ENCODE assay signal across 8 mouse cellular contexts in the genomic region with DNA sequence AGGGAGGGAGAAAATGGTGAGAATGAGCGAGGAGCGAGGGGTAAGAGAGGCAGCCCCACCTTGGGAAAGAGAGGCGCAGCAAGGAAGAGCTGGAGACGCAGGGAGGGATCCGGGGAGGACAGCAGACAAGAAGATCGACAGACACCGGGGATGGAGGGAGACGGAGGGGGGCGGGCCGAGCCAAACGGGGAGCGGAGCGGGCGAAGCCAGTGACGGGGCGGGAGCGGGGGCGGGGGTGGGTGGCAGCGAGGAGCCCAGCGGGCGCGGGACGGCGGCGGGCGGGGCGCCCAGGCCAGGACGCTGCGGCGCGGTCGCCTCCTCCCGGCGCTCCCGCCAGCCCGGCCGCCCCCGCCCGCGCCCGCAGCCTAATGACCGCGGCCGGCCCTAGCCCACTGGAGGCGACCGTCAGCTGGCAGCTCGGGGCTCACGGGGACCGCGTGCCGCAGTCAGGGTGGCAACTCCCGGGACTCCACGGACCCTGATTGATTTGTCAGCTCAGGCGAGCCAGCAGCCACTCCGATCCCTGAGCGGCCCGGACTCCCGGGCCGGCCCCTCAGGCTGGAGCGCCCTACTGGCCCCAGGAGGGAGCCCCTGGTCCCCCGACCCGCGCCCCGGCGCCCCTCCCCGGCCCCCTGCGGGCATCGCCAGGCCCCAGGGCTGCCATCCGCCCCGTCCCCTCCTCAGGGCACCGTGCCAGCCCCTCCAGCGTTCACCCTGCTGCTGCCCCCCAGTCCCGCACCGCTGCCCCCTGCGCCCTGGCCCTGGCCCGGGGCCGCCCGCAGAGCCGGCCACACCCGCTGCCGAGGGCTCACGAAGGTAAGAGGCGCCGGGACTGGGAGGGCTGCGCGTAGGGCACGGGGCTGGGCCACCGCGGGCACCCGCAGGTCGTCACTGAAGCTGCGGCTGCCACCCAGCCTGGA. TPM values are rescaled to one million over a fixed set of nuclear protein-coding genes. Genes with fewer than 3 reads are reported as not detected.
A peak's percentile ranks its signal among the peaks of the same experiment; 100 is the strongest.
DNase-seq lines count a peak whose midpoint lies in the region; ATAC-seq lines count a peak whose summit lies in the region.

Gene Lhx2, plus strand, starts transcription at position 292 of the 920 bp plus-strand sequence.

- H3K27ac ChIP-seq in lung, embryonic 16.5 days (ENCODE audit: low read length), result no peak within 1 kb of the TSS
- H3K27ac ChIP-seq in heart, embryonic 15.5 days, result no peak within 1 kb of the TSS
- no peak within 1 kb of the TSS for H3K27ac ChIP-seq in neural tube, embryonic 14.5 days (ENCODE audit: low read depth, low read length)

- H3K4me1 ChIP-seq in lung, embryonic 16.5 days (replicated peaks; ENCODE audit: control insufficient read depth, insufficient read depth, low read length), result peaks cover 11% of the 10 kb centered on the region
- peaks cover 21% of the 10 kb centered on the region for H3K4me1 ChIP-seq in heart, embryonic 15.5 days (replicated peaks)
- H3K4me1 ChIP-seq in neural tube, embryonic 14.5 days (ENCODE audit: control insufficient read depth, insufficient read depth, low read length), result peaks cover 8% of the 10 kb centered on the region; the same call in 1 of the 2 replicates

- peak within 1 kb of the TSS; percentile 26; the same call in 1 of the 2 replicates for H3K9ac ChIP-seq in lung, embryonic 16.5 days (ENCODE audit: low read length)
- peak within 1 kb of the TSS; percentile 34; the same call in 1 of the 2 replicates for H3K9ac ChIP-seq in heart, embryonic 15.5 days
- peak within 1 kb of the TSS; percentile 32; the same call in 1 of the 2 replicates for H3K9ac ChIP-seq in neural tube, embryonic 14.5 days (replicated peaks; ENCODE audit: low read depth, low read length)

- WGBS in lung, embryonic 16.5 days, result 0% methylated on average over 44 of the region's 92 CpGs
- 1% methylated on average over 69 of the region's 92 CpGs for WGBS in heart, embryonic 15.5 days
- WGBS in neural tube, embryonic 14.5 days, result under 1% methylated on average over 67 of the region's 92 CpGs

- H3K27me3 ChIP-seq in lung, embryonic 16.5 days (ENCODE audit: control insufficient read depth, insufficient read depth, low read depth, low read length), result peaks cover 93% of the 10 kb centered on the region
- H3K27me3 ChIP-seq in heart, embryonic 15.5 days, result peaks cover 98% of the 10 kb centered on the region
- H3K27me3 ChIP-seq in neural tube, embryonic 14.5 days (ENCODE audit: control insufficient read depth, insufficient read depth, low read length), result peaks cover 77% of the 10 kb centered on the region

- no peaks in the 10 kb centered on the region for H3K36me3 ChIP-seq in lung, embryonic 16.5 days (ENCODE audit: control insufficient read depth, insufficient read depth, low read length)
- no peaks in the 10 kb centered on the region for H3K36me3 ChIP-seq in heart, embryonic 15.5 days
- H3K36me3 ChIP-seq in neural tube, embryonic 14.5 days (ENCODE audit: control insufficient read depth, insufficient read depth, low read length), result no peaks in the 10 kb centered on the region

- peak within 1 kb of the TSS; percentile 50 for H3K4me3 ChIP-seq in lung, embryonic 16.5 days (ENCODE audit: low read length)
- peak within 1 kb of the TSS; percentile 55 for H3K4me3 ChIP-seq in heart, embryonic 15.5 days
- H3K4me3 ChIP-seq in neural tube, embryonic 14.5 days (ENCODE audit: low read depth, low read length), result peak within 1 kb of the TSS; percentile 25

- peak within 1 kb of the TSS; percentile 87 for H3K4me2 ChIP-seq in lung, embryonic 16.5 days (ENCODE audit: low read depth, low read length)
- H3K4me2 ChIP-seq in heart, embryonic 15.5 days, result peak within 1 kb of the TSS; percentile 95
- H3K4me2 ChIP-seq in neural tube, embryonic 14.5 days (ENCODE audit: low read depth, low read length), result peak within 1 kb of the TSS; percentile 50

- peak; percentile 56 for ATAC-seq in lung, embryonic 16.5 days (ENCODE audit: low read depth)
- ATAC-seq in heart, embryonic 15.5 days (replicated peaks; ENCODE audit: insufficient number of reproducible peaks, insufficient read depth, low FRiP score, low read depth), result peak; percentile 47; the same call in 1 of the 2 replicates
- peak; percentile 69; the same call in 1 of the 2 replicates for ATAC-seq in neural tube, embryonic 14.5 days (ENCODE audit: low read depth)

- DNase-seq in adrenal gland, postnatal 14 days, result peak; percentile 34
- DNase-seq in adrenal gland, postnatal 4 days (ENCODE audit: low spot score in 2 of 2), result no peak
- DNase-seq in lung, postnatal 25 days (ENCODE audit: low spot score), result no peak
- no peak for DNase-seq in left cerebral cortex, postnatal 4 days
- DNase-seq in frontal cortex, postnatal 10 days (ENCODE audit: low spot score in 2 of 2), result no peak

- intact Hi-C loops in left cerebral cortex, postnatal 4 days (cut with DNase I), result no loop called here

- no peaks in the 10 kb centered on the region for H3K9me3 ChIP-seq in lung, embryonic 16.5 days (ENCODE audit: control insufficient read depth, low read length)
- H3K9me3 ChIP-seq in heart, embryonic 15.5 days (replicated peaks), result no peaks in the 10 kb centered on the region
- H3K9me3 ChIP-seq in neural tube, embryonic 14.5 days (ENCODE audit: control insufficient read depth, low read length), result no peaks in the 10 kb centered on the region

RNA-seq across cellular contexts. Expression of gene Lhx2, which starts in this region (rescaled TPM):
- 0.41 and 1.0 TPM in 2 replicates for total RNA-seq in adrenal gland, postnatal 14 days (2021)
- 1 to 10 TPM in 1 of 2 experiments, under 1 TPM in 1; 0.39 to 1.2 TPM for total RNA-seq in adrenal gland, postnatal 4 days (2021)
- not detected in 2 replicates for polyA plus RNA-seq in lung, embryonic 16.5 days (2015; fragmentation: Nextera tagmentation; extraction: Ambion mirVana)
- 0.05 TPM in 1 of 2 replicates, not detected in the other for polyA plus RNA-seq in heart, embryonic 15.5 days (2015; fragmentation: Nextera tagmentation; extraction: Ambion mirVana)
- total RNA-seq in left cerebral cortex, postnatal 4 days (2021), result 100 to 1,000 TPM; 110 to 128 TPM
- 0.84 and 1.2 TPM in 2 replicates for polyA plus RNA-seq in neural tube, embryonic 14.5 days (2014; fragmentation: Nextera tagmentation; extraction: Ambion mirVana)

Comparison
In these comparisons a context has a peak if more than half of its experiments do, and no peak if none do; other contexts are left out.
1. RNA of gene Lhx2 (total RNA-seq): 110 to 128 TPM in left cerebral cortex, postnatal 4 days; 0.39 to 1.2 TPM in adrenal gland, postnatal 4 days and 0.41 to 1.0 TPM in adrenal gland, postnatal 14 days; every median in the first group is over 10 times any median in the second.
2. Peak in ATAC-seq, H3K4me3 ChIP-seq, H3K9ac ChIP-seq and H3K4me2 ChIP-seq in lung, embryonic 16.5 days; RNA of the gene not detected or under 1 TPM.
3. Peak in ATAC-seq, H3K4me3 ChIP-seq, H3K9ac ChIP-seq and H3K4me2 ChIP-seq in heart, embryonic 15.5 days; RNA of the gene not detected or under 1 TPM.
4. Peak in every context shown above with its lines, with median percentiles within 50 percentile points of each other: ATAC-seq, H3K4me2 ChIP-seq, H3K4me3 ChIP-seq and H3K9ac ChIP-seq.